Mouse (Mus musculus) forebrain, embryonic 12.5 days (tissue): Measurements from ENCODE around the gene Sparc. TPM values are rescaled to one million over a fixed set of nuclear protein-coding genes. Genes with fewer than 3 reads are reported as not detected.
A peak's percentile ranks its signal among the peaks of the same experiment; 100 is the strongest.

Source experiments
- ATAC-seq: fragments of 200-750 bp; cut with Nextera tagmentation; 2 replicates; pipeline ENCODE4 v1.8.0; 2017; ENCODE audit warnings: moderate TSS enrichment; ENCODE audit not compliant: low FRiP score
- H3K27ac ChIP-seq: fragments of 300-500 bp; sonication (generic); 2 replicates; pipeline ENCODE4 v1.5.1; 2016; ENCODE audit warnings: mild to moderate bottlenecking
- H3K27me3 ChIP-seq: fragments of 300-500 bp; sonication (generic); 2 replicates; pipeline ENCODE4 v1.6.1; 2016; ENCODE audit warnings: mild to moderate bottlenecking
- H3K36me3 ChIP-seq: fragments of 300-500 bp; sonication (generic); replicated peaks from 2 replicates; pipeline ENCODE4 v1.6.1; 2016; ENCODE audit warnings: mild to moderate bottlenecking
- H3K4me1 ChIP-seq: fragments of 300-500 bp; sonication (generic); 2 replicates; pipeline ENCODE4 v1.6.1; 2016
- H3K4me2 ChIP-seq: fragments of 300-500 bp; sonication (generic); 2 replicates; pipeline ENCODE4 v1.6.1; 2016; ENCODE audit warnings: mild to moderate bottlenecking, moderate library complexity
- H3K4me3 ChIP-seq: fragments of 300-500 bp; sonication (generic); replicated peaks from 2 replicates; pipeline ENCODE4 v1.5.1; 2016; ENCODE audit warnings: mild to moderate bottlenecking
- H3K9ac ChIP-seq: fragments of 300-500 bp; sonication (generic); 2 replicates; pipeline ENCODE4 v1.6.1; 2016; ENCODE audit warnings: mild to moderate bottlenecking
- H3K9me3 ChIP-seq: fragments of 300-500 bp; sonication (generic); 2 replicates; pipeline ENCODE4 v1.6.1; 2016
- WGBS: fragments of 180-500 bp; shearing (Covaris S2); methylation state at CpG from one replicate; pipeline ENCODE4 v1.1.7; 2016; 5-methylcytosine and 5-hydroxymethylcytosine counted together
- polyA plus RNA-seq: library from polyadenylated mRNA; unstranded; fragments of >200 nt; fragmentation: Nextera tagmentation; extraction: Ambion mirVana; gene quantifications from 2 replicates; pipeline ENCODE4 v1.2.1, GENCODE M21; 2016

The Sparc gene
- polyA plus RNA-seq, 1 experiment from 2014 or later: 395 TPM

GRCm38 (mm10) chr11:55395073-55395642 is 27.8 kb downstream of the Sparc start:
- Histone ChIP-seq H3K4me3 (no peak overlapping the region), H3K9ac (no peak overlapping the region), H3K36me3 (peaks cover 29% of the 10 kb centered on the region), H3K9me3 (no peaks in the 10 kb centered on the region), H3K4me2 (no peak overlapping the region), H3K27me3 (no peaks in the 10 kb centered on the region), H3K4me1 (no peaks in the 10 kb centered on the region; the same call in 1 of the 2 replicates), H3K27ac (no peak overlapping the region)
- no peak for ATAC-seq
- 87% methylated on average over 7 of the region's 7 CpGs for WGBS

GRCm38 (mm10) chr11:55394592-55394991 is 28.4 kb downstream of the Sparc start:
- Histone ChIP-seq H3K4me3 (no peak overlapping the region), H3K4me2 (no peak overlapping the region), H3K9ac (no peak overlapping the region), H3K4me1 (no peaks in the 10 kb centered on the region; the same call in 1 of the 2 replicates), H3K9me3 (no peaks in the 10 kb centered on the region), H3K27me3 (no peaks in the 10 kb centered on the region), H3K27ac (no peak overlapping the region), H3K36me3 (peaks cover 27% of the 10 kb centered on the region)
- WGBS: 83% methylated on average over 6 of the region's 6 CpGs
- ATAC-seq: no peak

GRCm38 (mm10) chr11:55392474-55392873 is 30.5 kb downstream of the Sparc start:
- no peak overlapping the region for H3K4me3 ChIP-seq

GRCm38 (mm10) chr11:55389778-55390177 is 33.2 kb downstream of the Sparc start:
- WGBS: 2% methylated on average over 2 of the region's 2 CpGs
- Histone ChIP-seq H3K9ac (no peak overlapping the region), H3K4me1 (peaks cover 7% of the 10 kb centered on the region), H3K9me3 (no peaks in the 10 kb centered on the region), H3K27me3 (0 out of 2 replicates have a peak, but pooled peaks cover 4% of the 10 kb centered on the region), H3K27ac (no peak overlapping the region), H3K4me3 (no peak overlapping the region), H3K4me2 (no peak overlapping the region), H3K36me3 (no peaks in the 10 kb centered on the region)
- no peak for ATAC-seq

More at GRCm38 (mm10) chr11:55392474-55392873, 30.5 kb downstream of the Sparc start:
- Histone ChIP-seq H3K36me3 (peaks cover 7% of the 10 kb centered on the region; the same call in 1 of the 2 replicates), H3K4me1 (no peaks in the 10 kb centered on the region; the same call in 1 of the 2 replicates), H3K27me3 (no peaks in the 10 kb centered on the region), H3K4me2 (peak overlapping the region; percentile 4; the same call in 1 of the 2 replicates), H3K9ac (no peak overlapping the region), H3K9me3 (no peaks in the 10 kb centered on the region), H3K27ac (no peak overlapping the region)
- 20% methylated on average over 10 of the region's 10 CpGs for WGBS
- peak; percentile 44; the same call in 1 of the 2 replicates for ATAC-seq

DNA sequence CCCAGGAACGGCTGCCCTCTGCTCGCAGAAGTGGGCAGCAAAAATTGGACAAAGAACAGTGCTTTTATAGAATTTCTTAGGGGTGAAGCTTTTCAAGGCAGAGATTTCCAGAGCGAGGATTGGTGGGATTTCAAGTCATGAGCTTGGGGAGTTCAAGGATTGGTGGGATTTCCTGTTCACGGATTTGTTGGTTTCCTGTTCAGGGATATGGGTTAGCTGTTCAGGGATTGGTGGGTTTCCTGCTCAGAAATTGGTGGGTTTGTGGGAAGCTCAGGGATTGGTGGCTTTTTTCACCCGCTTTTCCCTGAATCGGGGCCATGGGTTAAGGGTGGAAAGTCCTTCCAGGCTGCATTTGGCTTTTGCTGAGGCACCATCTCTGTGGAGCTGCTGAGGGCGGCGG is 35.4 kb downstream of the Sparc start:
- ATAC-seq: no peak
- Histone ChIP-seq H3K4me2 (peak overlapping the region; percentile 27; the same call in 1 of the 2 replicates), H3K27me3 (0 out of 2 replicates have a peak, but pooled peaks cover 13% of the 10 kb centered on the region), H3K4me1 (peaks cover 7% of the 10 kb centered on the region), H3K9ac (no peak overlapping the region), H3K9me3 (no peaks in the 10 kb centered on the region), H3K36me3 (no peaks in the 10 kb centered on the region), H3K4me3 (no peak overlapping the region), H3K27ac (no peak overlapping the region)
- 61% methylated on average over 8 of the region's 8 CpGs for WGBS

DNA sequence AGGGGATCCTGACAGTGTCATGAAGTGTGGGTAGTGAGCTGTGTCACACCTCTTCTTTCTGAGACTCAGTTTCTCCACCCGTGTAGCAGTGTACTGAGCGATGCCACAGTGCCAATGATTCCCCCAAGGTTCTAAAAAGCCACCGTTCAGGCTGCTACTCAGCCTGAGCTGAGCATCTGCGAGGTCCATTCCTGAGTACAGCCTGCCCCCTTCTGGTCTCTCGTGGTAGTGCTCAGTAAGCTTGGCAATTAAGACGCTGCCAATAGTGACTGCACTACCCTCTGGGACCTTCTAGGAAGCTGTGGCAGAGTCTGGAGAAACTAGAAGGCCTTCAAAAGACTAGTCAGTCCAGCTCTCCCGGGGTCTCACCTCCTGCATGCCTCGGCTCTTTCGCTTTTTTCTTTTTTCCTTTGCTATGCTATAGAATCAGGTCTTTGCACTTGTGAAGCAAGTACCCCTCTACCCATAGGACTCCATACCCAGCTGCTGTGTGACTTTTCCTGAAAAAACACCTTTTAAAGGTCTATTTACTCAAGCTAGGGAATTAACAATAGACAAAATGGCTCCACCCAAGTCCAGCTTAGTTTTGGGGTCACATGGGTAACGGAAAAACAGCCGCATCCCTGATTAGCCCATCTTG is 36.4 kb downstream of the Sparc start:
- peak overlapping the region; percentile 27; the same call in 1 of the 2 replicates for H3K4me2 ChIP-seq
- WGBS: 13% methylated on average over 11 of the region's 11 CpGs
- peak; percentile 61 for ATAC-seq
- no peak overlapping the region for H3K27ac ChIP-seq
- H3K9ac ChIP-seq: no peak overlapping the region
- H3K4me1 ChIP-seq: peaks cover 7% of the 10 kb centered on the region
- no peaks in the 10 kb centered on the region for H3K36me3 ChIP-seq
- H3K9me3 ChIP-seq: no peaks in the 10 kb centered on the region
- no peak overlapping the region for H3K4me3 ChIP-seq
- H3K27me3 ChIP-seq: 0 out of 2 replicates have a peak, but pooled peaks cover 13% of the 10 kb centered on the region

- Histone ChIP-seq H3K4me2 (no peak overlapping the region), H3K36me3 (no peaks in the 10 kb centered on the region), H3K9me3 (no peaks in the 10 kb centered on the region), H3K4me3 (no peak overlapping the region), H3K4me1 (peaks cover 7% of the 10 kb centered on the region), H3K9ac (no peak overlapping the region), H3K27ac (no peak overlapping the region), H3K27me3 (0 out of 2 replicates have a peak, but pooled peaks cover 13% of the 10 kb centered on the region)
- no peak for ATAC-seq
- 20% methylated on average over 6 of the region's 6 CpGs for WGBS
Observed at GRCm38 (mm10) chr11:55383463-55384045, 39.4 kb downstream of the Sparc start.

DNA sequence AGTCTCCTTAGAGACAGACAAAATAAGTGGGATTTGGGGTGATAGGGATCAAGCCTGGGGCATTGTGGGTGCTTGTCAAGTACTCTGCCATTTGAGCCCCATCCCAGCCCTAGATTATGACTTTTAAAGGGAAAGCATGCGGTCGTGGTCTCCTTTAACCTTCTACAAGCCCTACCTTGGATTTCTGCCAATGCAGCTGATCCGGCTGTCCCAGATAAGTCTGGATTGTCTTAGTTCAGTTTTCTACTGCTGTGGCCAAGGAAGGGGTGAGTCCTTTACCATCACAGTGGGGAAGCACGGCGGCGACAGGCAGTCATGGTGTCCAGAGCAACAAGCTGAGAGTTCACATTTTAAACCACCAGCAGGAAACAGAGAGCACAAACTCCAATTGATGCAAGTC is 42.1 kb downstream of the Sparc start:
- no peak for ATAC-seq
- 73% methylated on average over 6 of the region's 6 CpGs for WGBS

DNA sequence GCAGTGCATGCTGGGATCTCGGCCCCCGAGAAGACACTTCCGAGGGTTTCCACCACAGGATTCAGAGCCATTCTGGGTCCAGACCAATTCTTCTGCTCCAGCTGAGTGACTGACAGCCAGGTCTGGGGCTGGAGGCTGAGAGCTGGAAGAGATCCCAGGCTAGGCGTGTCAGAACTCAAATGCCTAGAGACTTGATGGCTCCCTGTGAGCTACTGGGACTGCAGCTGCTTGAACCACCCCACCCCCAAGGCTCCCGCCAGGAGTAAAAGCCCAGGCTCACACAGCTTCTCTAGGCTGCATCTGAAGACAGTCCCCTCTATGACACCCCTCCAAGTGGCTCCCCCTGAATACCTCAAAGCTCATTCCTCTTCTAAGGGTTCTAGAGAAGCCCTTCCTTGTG is 44.6 kb downstream of the Sparc start:
- no peaks in the 10 kb centered on the region for H3K36me3 ChIP-seq
- H3K27me3 ChIP-seq: no peaks in the 10 kb centered on the region
- no peak overlapping the region for H3K27ac ChIP-seq
- no peak for ATAC-seq
- no peak overlapping the region for H3K9ac ChIP-seq
- H3K4me3 ChIP-seq: no peak overlapping the region
- 64% methylated on average over 5 of the region's 5 CpGs for WGBS
- no peaks in the 10 kb centered on the region for H3K9me3 ChIP-seq
- no peak overlapping the region for H3K4me2 ChIP-seq
- H3K4me1 ChIP-seq: no peaks in the 10 kb centered on the region

More for the DNA sequence above, 42.1 kb downstream of the Sparc start:
- H3K9ac ChIP-seq: no peak overlapping the region
- H3K4me2 ChIP-seq: no peak overlapping the region
- H3K27ac ChIP-seq: no peak overlapping the region
- H3K4me1 ChIP-seq: no peaks in the 10 kb centered on the region
- H3K36me3 ChIP-seq: no peaks in the 10 kb centered on the region
- 0 out of 2 replicates have a peak, but pooled peaks cover 9% of the 10 kb centered on the region for H3K27me3 ChIP-seq
- H3K9me3 ChIP-seq: no peaks in the 10 kb centered on the region
- no peak overlapping the region for H3K4me3 ChIP-seq

GRCm38 (mm10) chr11:55373838-55374237 is 49.1 kb downstream of the Sparc start:
- ATAC-seq: no peak
- H3K4me3 ChIP-seq: no peak overlapping the region
- H3K36me3 ChIP-seq: no peaks in the 10 kb centered on the region
- H3K27ac ChIP-seq: no peak overlapping the region
- no peaks in the 10 kb centered on the region for H3K9me3 ChIP-seq
- H3K9ac ChIP-seq: no peak overlapping the region
- H3K4me2 ChIP-seq: no peak overlapping the region
- no peaks in the 10 kb centered on the region for H3K27me3 ChIP-seq
- 67% methylated on average over 6 of the region's 6 CpGs for WGBS
- H3K4me1 ChIP-seq: no peaks in the 10 kb centered on the region

GRCm38 (mm10) chr11:55373373-55373772 is 49.6 kb downstream of the Sparc start:
- Histone ChIP-seq H3K4me3 (no peak overlapping the region), H3K9me3 (no peaks in the 10 kb centered on the region), H3K4me1 (no peaks in the 10 kb centered on the region), H3K4me2 (no peak overlapping the region), H3K36me3 (no peaks in the 10 kb centered on the region), H3K9ac (no peak overlapping the region), H3K27ac (no peak overlapping the region), H3K27me3 (no peaks in the 10 kb centered on the region)
- no peak for ATAC-seq
- WGBS: 88% methylated on average over 12 of the region's 12 CpGs

- Histone ChIP-seq H3K4me1 (no peaks in the 10 kb centered on the region), H3K4me2 (no peak overlapping the region), H3K4me3 (no peak overlapping the region), H3K36me3 (no peaks in the 10 kb centered on the region), H3K9ac (no peak overlapping the region), H3K27ac (no peak overlapping the region), H3K9me3 (no peaks in the 10 kb centered on the region), H3K27me3 (no peaks in the 10 kb centered on the region)
- 52% methylated on average over 6 of the region's 6 CpGs for WGBS
- ATAC-seq: no peak
Observed at GRCm38 (mm10) chr11:55372001-55372400, 51.0 kb downstream of the Sparc start.
